Mouse (Mus musculus): ENCODE measurements at regions not wholly inside any gene's neighbourhood (a gene's known extent, or its start where the extent isn't known, plus 50 kb on each side); places are given as distances from the start of the nearest gene placed in this dataset.

- TF ChIP-seq CTCF (IDR thresholded peaks at IDR 0.05; ENCODE audit: borderline replicate concordance, extremely low read depth, insufficient read depth, insufficient read length), result no peak
Observed at GRCm38 (mm10) chr16:82899611-82900010, 71.4 kb downstream of the Gm21833 start.

DNA sequence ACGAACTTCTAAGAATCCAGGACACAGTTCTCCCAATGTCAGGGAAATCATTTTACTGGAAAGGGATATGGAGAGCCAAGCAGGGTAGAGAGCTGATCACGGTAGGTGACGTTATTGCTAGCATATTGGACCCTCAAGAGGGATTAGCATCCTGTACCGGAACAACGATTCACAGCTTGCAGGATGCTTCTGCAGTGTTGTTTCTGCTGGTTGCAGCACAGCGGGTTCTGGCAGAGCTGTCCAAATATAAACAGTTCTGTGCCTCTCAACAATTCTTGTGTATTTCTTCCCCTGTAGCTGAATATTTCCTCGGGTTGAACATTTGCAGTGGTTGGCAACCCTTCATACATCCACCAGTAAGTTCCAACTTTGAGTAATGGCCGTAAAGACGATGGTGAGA lies 92.4 kb downstream of the Gm21833 start:
- DNase-seq (ENCODE audit: low read depth), result no peak
- TF ChIP-seq POLR2A (IDR thresholded peaks at IDR 0.05; ENCODE audit: borderline replicate concordance, extremely low read depth, insufficient read depth, insufficient read length, poor library complexity, severe bottlenecking), result no peak
- TF ChIP-seq CTCF (IDR thresholded peaks at IDR 0.05; ENCODE audit: borderline replicate concordance, extremely low read depth, insufficient read depth, insufficient read length), result no peak

More at GRCm38 (mm10) chr16:82899611-82900010, 71.4 kb downstream of the Gm21833 start:
- peak; percentile 11 for DNase-seq (ENCODE audit: low read depth)

- DNase-seq (ENCODE audit: low read depth), result peak; percentile 41
Observed at GRCm38 (mm10) chr16:82958951-82959350, 130.8 kb downstream of the Gm21833 start.

DNA sequence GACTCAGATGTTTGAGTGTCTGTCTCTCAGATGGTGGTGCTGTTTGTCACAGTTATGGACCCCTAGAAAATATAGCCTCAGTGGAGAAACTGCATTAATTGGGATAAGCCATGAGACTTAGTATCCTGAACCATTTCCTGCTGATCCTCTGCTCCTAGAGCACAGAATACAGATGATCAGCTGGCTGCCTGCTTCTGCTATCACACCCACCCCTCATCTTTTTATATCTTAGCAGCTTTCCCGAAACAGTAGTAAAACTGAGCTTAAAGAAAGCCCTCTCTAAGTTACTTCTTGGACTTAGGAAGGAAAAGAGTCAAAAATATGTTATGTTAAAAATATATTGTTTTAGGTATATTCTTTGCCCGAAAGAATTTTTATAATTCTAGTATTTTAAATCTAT lies 163.5 kb downstream of the Gm21833 start:
- no peak for DNase-seq (ENCODE audit: low read depth)
- no peak for TF ChIP-seq CTCF (IDR thresholded peaks at IDR 0.05; ENCODE audit: borderline replicate concordance, extremely low read depth, insufficient read depth, insufficient read length)
- TF ChIP-seq POLR2A (IDR thresholded peaks at IDR 0.05; ENCODE audit: borderline replicate concordance, extremely low read depth, insufficient read depth, insufficient read length, poor library complexity, severe bottlenecking), result no peak

DNA sequence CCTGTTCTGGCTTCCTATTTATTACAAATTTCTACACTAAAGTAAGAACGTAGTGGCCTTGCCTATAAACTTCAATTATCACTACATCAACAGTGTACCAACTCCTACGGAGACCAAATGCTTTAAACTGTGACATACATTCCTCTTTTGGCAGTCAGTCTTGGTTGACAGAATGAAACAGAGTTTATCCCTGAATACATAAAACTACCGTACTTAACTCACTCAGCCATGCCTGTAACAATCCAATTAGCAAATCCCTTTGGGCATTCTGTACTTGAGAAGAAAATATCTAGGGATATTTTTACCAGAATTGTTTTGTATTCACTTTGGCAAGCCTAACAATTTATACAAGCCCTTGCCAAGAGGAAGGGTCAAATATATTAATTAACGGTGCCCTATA lies 169.7 kb downstream of the Gm21833 start:
- TF ChIP-seq CTCF (IDR thresholded peaks at IDR 0.05; ENCODE audit: borderline replicate concordance, extremely low read depth, insufficient read depth, insufficient read length), result no peak
- TF ChIP-seq POLR2A (IDR thresholded peaks at IDR 0.05; ENCODE audit: borderline replicate concordance, extremely low read depth, insufficient read depth, insufficient read length, poor library complexity, severe bottlenecking), result no peak
- DNase-seq (ENCODE audit: low read depth), result peak; percentile 72

DNA sequence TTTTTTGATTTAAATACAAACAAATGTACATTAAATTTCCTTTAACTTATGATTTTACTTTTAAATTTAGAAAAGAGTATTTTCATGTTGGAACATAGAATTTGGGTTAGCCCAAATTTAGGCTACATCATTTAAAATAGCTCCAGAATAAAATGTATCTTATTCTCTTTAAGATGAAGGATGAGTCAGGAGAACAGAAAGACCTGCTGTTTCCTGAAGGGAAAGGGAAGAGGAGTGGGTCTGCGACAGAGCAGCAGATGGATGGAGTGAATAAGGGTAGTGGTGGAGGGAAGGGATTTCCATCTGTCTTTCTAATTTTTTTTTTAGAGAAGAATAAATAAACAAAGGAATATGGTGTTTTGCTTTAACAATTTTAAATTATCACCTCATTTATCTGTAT lies 193.1 kb downstream of the Gm21833 start:
- TF ChIP-seq POLR2A (IDR thresholded peaks at IDR 0.05; ENCODE audit: borderline replicate concordance, extremely low read depth, insufficient read depth, insufficient read length, poor library complexity, severe bottlenecking) (no peak), CTCF (IDR thresholded peaks at IDR 0.05; ENCODE audit: borderline replicate concordance, extremely low read depth, insufficient read depth, insufficient read length) (no peak)
- DNase-seq (ENCODE audit: low read depth), result no peak

- TF ChIP-seq POLR2A (IDR thresholded peaks at IDR 0.05; ENCODE audit: borderline replicate concordance, extremely low read depth, insufficient read depth, insufficient read length, poor library complexity, severe bottlenecking), result no peak
- TF ChIP-seq CTCF (IDR thresholded peaks at IDR 0.05; ENCODE audit: borderline replicate concordance, extremely low read depth, insufficient read depth, insufficient read length), result no peak
Observed at GRCm38 (mm10) chr16:83063423-83063822, 235.2 kb downstream of the Gm21833 start.

DNA sequence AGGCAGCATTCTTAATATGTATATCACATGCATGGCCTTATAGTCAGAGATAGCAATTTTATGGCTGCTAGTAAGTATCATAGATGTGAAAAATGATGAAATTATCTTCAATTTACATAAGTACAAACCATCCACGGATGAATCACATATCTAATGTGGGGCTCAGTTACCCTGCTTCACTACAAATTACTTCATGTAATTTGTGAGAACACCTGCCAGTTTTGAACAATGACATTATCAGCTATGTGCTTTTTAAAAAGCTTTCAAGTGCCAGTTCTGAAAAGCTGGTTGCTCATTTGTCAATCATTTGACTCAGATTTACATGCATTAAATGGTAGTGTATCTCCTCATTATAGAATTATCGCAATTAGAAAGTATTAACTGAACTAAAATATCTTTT lies 243.3 kb downstream of the Gm21833 start:
- DNase-seq (ENCODE audit: low read depth), result peak; percentile 68
- TF ChIP-seq CTCF (IDR thresholded peaks at IDR 0.05; ENCODE audit: borderline replicate concordance, extremely low read depth, insufficient read depth, insufficient read length), result no peak
- no peak for TF ChIP-seq POLR2A (IDR thresholded peaks at IDR 0.05; ENCODE audit: borderline replicate concordance, extremely low read depth, insufficient read depth, insufficient read length, poor library complexity, severe bottlenecking)

More at GRCm38 (mm10) chr16:83063423-83063822, 235.2 kb downstream of the Gm21833 start:
- no peak for DNase-seq (ENCODE audit: low read depth)

DNA sequence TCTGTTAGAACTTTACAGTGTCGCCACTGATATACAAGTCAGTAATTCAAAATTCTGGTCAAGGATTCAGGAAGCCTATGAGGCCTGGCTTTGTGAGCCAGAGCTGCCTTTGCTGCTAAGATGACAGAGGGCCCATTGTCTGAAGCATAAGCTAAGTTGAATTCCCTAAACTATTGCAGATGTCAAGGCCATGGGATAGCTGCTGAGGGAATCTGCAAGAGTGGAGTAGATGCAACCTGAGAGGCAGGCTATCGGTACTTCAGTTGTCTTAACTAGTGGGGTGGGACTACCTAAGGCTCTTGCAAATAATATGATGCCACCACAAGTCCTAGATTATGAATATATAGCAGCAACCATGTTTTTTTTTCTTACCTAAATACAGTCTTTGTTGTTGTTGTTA lies 263.9 kb downstream of the Gm21833 start:
- DNase-seq (ENCODE audit: low read depth), result no peak
- TF ChIP-seq CTCF (IDR thresholded peaks at IDR 0.05; ENCODE audit: borderline replicate concordance, extremely low read depth, insufficient read depth, insufficient read length), result no peak
- no peak for TF ChIP-seq POLR2A (IDR thresholded peaks at IDR 0.05; ENCODE audit: borderline replicate concordance, extremely low read depth, insufficient read depth, insufficient read length, poor library complexity, severe bottlenecking)

- no peak for TF ChIP-seq POLR2A (IDR thresholded peaks at IDR 0.05; ENCODE audit: borderline replicate concordance, extremely low read depth, insufficient read depth, insufficient read length, poor library complexity, severe bottlenecking)
- TF ChIP-seq CTCF (IDR thresholded peaks at IDR 0.05; ENCODE audit: borderline replicate concordance, extremely low read depth, insufficient read depth, insufficient read length), result no peak
- no peak for DNase-seq (ENCODE audit: low read depth)
Observed at GRCm38 (mm10) chr16:83111128-83111527, 282.9 kb downstream of the Gm21833 start.

DNA sequence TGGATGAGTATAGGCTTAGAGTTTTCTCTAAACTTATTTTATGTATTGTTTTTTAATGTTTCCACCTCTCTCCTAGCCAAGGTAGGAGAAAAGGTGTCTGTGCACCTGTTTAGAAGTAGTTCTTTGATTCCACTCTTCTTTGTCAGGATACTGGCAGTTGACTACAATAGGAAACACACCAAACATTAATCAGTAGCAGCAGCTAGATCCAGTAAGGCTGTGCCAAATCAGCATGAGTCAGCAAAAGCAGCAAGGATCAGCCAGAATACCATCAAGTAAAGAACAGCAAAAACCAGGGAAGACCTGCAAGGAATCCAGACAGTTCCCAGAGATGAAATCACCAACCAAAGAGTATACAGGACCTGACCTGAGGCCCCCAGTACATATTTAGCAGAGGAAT lies 303.7 kb downstream of the Gm21833 start:
- TF ChIP-seq CTCF (IDR thresholded peaks at IDR 0.05; ENCODE audit: borderline replicate concordance, extremely low read depth, insufficient read depth, insufficient read length), result no peak
- no peak for TF ChIP-seq POLR2A (IDR thresholded peaks at IDR 0.05; ENCODE audit: borderline replicate concordance, extremely low read depth, insufficient read depth, insufficient read length, poor library complexity, severe bottlenecking)
- no peak for DNase-seq (ENCODE audit: low read depth)

DNA sequence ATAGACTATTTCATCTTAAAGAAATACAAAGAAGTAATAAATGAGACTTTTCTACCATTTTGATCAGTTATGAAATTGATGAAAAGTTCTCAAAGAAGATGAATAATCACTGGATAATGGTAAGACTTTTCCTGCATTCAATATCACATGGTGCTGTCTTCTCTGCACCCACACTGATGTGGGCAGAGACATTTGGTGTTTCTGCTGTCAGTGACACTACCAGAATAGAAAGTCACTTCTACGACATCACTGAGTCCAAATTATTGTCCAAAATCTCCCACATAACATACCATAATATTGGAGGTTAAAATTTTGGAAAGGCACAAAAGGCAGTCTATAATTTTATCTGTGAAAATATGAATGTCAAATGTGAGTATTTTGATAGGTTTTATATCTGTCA lies 344.8 kb downstream of the Gm21833 start:
- TF ChIP-seq POLR2A (IDR thresholded peaks at IDR 0.05; ENCODE audit: borderline replicate concordance, extremely low read depth, insufficient read depth, insufficient read length, poor library complexity, severe bottlenecking) (no peak), CTCF (IDR thresholded peaks at IDR 0.05; ENCODE audit: borderline replicate concordance, extremely low read depth, insufficient read depth, insufficient read length) (no peak)
- no peak for DNase-seq (ENCODE audit: low read depth)

- DNase-seq (ENCODE audit: low read depth), result no peak
- no peak for TF ChIP-seq CTCF (IDR thresholded peaks at IDR 0.05; ENCODE audit: borderline replicate concordance, extremely low read depth, insufficient read depth, insufficient read length)
- TF ChIP-seq POLR2A (IDR thresholded peaks at IDR 0.05; ENCODE audit: borderline replicate concordance, extremely low read depth, insufficient read depth, insufficient read length, poor library complexity, severe bottlenecking), result no peak
Observed at GRCm38 (mm10) chr16:83193441-83193953, 365.3 kb downstream of the Gm21833 start.

Data from brain, embryonic 14.5 days (tissue).